Mouse (Mus musculus) v-Abl transformed pro-B cells (cell line): ENCODE measurements around the gene Mcur1.

ENCODE experiments used
- in situ Hi-C, 2 experiments: fragments of 400-800 bp; cut with MboI; formaldehyde crosslinking; loops; one replicate each; pipeline ENCODE4 v1.15.1; 2025; ENCODE audit not compliant: unreplicated experiment in 2 of 2

Gene Mcur1

DNA sequence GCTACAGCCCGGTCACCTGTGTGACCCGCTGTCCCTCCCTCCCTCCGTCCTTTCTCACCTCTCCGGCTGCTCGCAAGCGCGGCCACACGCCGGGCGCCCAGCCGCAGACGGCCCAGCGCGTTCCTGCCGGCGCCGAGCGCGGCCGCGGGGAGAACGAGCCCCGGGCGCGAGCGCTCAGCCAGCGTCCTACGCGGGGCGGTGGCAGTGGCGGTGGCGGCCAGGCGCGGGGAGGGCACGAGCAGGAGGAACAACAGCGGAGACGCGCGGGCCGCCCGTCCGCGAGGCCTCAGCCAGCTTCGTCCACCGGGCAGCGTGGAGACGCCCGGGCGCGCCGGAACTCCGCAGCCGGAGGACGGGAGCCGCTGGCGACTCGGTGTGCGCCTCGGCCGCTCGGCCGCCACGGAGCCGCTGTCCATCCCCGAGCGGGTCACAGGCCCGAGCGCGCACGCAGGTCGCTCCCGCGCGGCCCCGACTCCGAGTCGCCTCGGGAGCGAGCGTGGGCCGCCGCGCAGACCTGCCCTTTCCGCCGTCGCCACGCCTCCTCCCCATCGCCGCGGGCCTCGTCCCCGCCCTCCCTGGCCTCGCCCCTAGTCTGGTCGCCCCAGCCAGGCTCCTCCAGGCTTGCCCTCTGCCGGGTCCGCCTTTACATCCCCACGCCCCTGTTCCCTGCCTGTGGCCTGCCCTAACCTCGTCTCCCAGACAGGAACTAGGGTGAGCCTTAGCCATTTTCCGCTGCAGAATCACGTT is at the start of gene Mcur1:
Mcur1 (minus strand) TSS at position 481 of the 747 bp plus-strand sequence.
- in situ Hi-C loops = loop anchor here (5.0 to 25.0 kb wide), 3 partner anchors 198 to 385 kb away; partner anchors contain the start of genes Sirt5 (in 1 of the 2) and Tbc1d7 (in 1 of the 2)

DNA sequence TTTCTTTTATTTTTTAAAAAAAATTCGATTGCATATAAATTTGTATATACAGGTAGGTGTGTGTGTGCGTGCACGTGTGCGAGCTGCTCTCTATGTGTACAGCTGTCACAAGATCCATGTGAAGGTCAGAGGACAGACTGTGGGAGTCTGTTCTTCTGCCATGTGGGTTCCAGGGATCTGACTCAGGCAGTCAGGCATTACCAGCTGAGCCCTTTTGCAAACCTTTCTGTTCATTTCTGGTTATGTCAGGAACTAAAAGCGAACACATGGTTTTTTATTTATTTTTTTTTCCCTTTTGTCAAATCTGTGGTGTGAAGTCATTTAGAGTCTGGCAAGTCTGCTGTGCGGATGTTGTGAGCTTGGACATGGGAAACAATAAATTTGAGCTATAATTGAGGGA is 48.9 kb upstream of the Mcur1 start:
- in situ Hi-C loops = no loop called here

GRCm38 (mm10) chr13:43603042-43603441 is 43.1 kb upstream of the Mcur1 start:
- in situ Hi-C loops = no loop called here

- in situ Hi-C loops = no loop called here
These were observed 42.4 kb upstream of the Mcur1 start for GRCm38 (mm10) chr13:43602440-43602839.

DNA sequence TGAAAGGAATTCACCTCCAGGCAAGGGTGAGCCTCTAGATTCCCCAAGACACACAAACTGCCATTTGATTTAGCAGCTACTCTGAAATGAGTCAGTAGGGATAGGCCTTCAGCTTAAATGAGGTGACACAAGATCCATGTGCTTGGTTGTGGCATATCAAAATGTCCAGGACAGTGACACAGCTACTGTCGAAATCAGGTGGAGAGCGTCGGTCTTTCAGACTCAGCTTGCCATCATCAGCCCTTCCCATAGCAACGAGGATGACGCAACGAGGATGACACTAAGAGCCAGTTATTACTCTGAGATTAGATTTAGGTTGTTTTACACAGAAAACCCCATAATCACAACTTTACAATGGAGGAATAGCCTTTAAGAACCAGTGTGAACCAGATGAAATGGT is 41.0 kb upstream of the Mcur1 start:
- in situ Hi-C loops = no loop called here

GRCm38 (mm10) chr13:43595896-43596295 is 35.9 kb upstream of the Mcur1 start:
- in situ Hi-C loops = loop anchor here (10.0 to 25.0 kb wide), 5 partner anchors 129 to 1891 kb away; no protein-coding TSS in a partner anchor

DNA sequence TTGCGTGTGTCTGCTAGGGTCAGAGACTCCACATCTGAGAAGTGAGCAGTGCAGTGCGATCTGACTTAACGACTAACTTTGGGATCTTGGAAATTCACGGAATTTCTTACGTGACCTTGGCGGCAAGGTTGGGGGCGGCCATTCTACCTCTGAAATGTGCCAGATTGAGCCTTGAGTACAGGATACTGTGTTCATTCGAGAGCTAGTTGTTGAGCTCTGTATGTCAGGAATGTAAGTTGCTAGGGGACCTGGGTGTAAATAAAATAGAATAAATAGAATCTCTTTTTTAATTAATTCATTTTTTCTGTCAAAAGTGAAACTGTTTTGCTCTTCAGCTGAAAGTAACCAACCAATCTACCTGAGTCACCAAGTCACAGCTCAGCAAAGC is 32.7 kb upstream of the Mcur1 start:
- in situ Hi-C loops = loop anchor here (10.0 to 25.0 kb wide), 5 partner anchors 132 to 1895 kb away; no protein-coding TSS in a partner anchor

DNA sequence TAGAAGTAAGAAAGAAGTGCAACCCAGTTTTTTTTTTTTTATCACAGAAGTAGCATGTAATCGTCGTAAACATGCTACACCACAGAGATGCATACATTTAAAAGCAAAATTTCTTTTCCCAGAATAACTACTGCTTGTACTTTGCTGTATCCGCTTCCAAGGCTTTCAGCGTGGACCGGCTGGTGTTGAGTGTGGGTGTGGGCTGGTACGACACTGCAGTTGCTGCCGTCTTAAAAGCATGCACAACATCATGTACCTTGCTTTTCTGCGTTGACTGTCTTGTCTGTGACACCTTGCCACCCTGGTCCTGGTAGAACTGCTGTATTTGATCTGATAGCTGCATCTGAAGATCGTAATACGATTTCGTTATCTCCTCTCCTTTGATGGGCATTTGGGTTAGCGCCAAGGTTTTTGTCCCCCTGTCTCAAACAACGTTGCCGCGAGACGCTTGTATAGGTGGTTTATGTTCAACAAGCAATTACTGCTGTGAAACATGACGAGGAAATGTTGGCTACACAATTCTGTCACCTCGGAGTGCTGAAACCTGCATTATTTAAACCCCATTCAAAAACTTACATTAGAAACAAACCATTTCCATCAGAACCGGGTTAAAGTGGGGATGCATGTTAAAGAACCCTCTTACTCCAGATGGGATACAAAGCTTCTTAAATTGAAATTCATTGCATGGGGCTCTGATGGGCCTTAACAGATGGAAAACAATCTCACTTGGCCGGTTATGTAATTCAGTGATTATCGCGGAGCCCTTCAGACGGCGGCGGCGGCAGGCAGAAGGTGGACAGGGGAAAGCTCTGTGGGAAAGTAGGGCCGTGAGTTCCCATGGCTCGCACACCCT is 32.1 kb upstream of the Mcur1 start:
- in situ Hi-C loops = loop anchor here (10.0 to 25.0 kb wide), 5 partner anchors 133 to 1895 kb away; no protein-coding TSS in a partner anchor

- in situ Hi-C loops = loop anchor here (25.0 kb wide), 2 partner anchors 1399 to 1899 kb away; no protein-coding TSS in a partner anchor
These were observed 28.2 kb upstream of the Mcur1 start for GRCm38 (mm10) chr13:43587844-43588840.

GRCm38 (mm10) chr13:43586966-43587365 is 27.0 kb upstream of the Mcur1 start:
- in situ Hi-C loops = loop anchor here (25.0 kb wide), 2 partner anchors 1400 to 1900 kb away; no protein-coding TSS in a partner anchor

GRCm38 (mm10) chr13:43585335-43585734 is 25.3 kb upstream of the Mcur1 start:
- in situ Hi-C loops = loop anchor here (25.0 kb wide), 2 partner anchors 1402 to 1902 kb away; no protein-coding TSS in a partner anchor

DNA sequence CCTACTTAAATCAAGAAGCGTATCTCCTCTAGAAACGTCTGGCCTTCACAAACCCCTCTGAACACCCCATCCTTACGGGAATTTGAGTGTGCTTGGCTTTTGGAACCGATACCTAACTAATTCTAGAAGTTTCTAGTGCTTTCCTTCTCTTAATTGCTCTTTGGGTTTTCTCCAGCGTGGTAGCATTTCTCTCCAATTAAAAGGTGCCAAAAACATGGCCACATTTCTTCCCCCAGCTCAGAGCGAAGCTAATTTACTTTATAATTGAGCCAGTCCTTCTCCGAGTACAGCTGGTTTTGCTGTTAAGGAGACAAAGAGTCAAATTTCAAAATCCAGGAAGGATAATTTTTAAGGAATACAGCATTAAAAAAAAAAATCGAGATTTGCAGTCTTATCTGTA is 23.5 kb upstream of the Mcur1 start:
- in situ Hi-C loops = loop anchor here (25.0 kb wide), 2 partner anchors 1404 to 1904 kb away; no protein-coding TSS in a partner anchor

DNA sequence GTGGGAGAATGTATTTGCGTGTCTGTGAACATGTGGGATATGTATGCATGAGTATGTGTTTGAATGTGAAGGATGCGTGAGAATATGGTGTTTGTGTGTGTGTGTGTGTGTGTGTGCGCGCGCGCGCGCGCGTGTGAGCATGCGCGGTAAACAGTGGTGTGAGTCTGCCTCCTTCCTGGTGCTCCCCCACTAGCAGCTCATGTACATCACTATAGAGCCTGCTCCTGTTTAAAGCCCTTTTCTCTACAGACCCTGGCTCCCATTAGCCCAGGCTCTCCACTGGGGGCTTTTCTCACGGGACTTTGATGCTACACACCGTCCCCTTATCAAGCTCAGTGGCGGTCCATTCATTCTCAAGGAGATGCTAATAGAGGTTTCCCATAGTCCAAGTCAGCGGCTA is 23.0 kb upstream of the Mcur1 start:
- in situ Hi-C loops = loop anchor here (25.0 kb wide), 2 partner anchors 1404 to 1904 kb away; no protein-coding TSS in a partner anchor

DNA sequence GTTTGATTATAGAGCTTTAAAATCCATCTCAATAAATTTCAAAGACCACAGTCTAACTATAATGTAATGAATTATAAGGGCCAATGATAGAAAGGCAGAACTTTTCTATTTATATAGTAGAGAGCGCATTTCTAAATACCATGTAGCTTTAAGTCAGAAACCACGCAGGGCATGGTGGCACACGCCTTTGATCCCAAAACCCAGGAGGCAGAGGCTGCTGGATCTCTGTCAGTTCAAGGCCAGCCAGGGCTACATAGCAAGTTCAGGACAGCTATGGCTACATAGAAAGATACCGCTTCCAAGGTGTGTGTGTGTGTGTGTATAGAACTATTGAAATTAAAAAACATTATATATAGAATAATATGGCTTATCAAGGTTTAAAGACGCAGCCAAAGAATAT is 20.7 kb upstream of the Mcur1 start:
- in situ Hi-C loops = loop anchor here (25.0 kb wide), 2 partner anchors 1407 to 1907 kb away; no protein-coding TSS in a partner anchor

GRCm38 (mm10) chr13:43579740-43580139 is 19.7 kb upstream of the Mcur1 start:
- in situ Hi-C loops = loop anchor here (25.0 kb wide), 2 partner anchors 1408 to 1908 kb away; no protein-coding TSS in a partner anchor

DNA sequence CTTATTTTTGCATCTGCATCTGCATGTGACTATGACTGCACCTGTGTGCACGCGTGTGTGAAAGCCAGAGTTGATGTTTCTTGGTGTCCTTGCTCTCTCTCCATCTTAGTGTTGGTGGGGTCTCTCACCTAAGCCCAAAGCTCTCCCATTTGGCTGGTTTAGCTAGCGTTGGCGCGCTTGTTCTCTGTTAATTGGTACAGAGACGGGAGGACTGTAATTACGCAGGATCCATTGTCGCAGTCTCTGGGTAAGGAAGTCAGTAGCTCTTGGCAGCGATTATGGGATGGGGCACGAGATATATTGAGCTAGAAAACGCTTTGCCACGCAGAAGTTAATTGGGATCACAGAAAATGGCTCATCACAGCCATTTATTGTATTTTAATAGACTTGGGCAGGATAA is 17.8 kb upstream of the Mcur1 start:
- in situ Hi-C loops = loop anchor here (25.0 kb wide), 2 partner anchors 1410 to 1910 kb away; no protein-coding TSS in a partner anchor

- in situ Hi-C loops = loop anchor here (25.0 kb wide), 2 partner anchors 1410 to 1910 kb away; no protein-coding TSS in a partner anchor
These were observed 17.3 kb upstream of the Mcur1 start for GRCm38 (mm10) chr13:43577254-43577653.

DNA sequence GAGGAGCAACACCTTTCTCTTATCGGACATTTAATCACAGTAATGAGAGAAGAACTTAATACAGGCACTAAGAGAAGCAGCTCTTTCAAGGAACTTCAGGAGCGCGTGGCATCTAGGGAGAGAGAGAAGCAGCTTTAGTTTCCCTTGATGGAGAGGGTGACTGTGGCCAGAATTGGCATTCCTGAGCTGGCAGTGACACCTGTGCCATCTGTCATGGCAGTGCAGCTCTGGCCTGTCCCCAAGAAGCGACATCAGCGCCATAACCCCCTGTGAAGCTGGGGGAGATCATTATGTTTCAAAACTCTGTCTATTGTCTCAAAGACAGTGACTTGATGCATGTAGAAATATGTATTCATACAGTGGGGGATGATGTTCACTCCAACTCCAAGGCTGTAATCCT is 15.4 kb upstream of the Mcur1 start:
- in situ Hi-C loops = loop anchor here (25.0 kb wide), 2 partner anchors 1412 to 1912 kb away; no protein-coding TSS in a partner anchor

- in situ Hi-C loops = loop anchor here in 1 of 2 experiments (25.0 kb wide), 1 partner anchor 212 kb away; the partner anchor contains the start of gene Sirt5
These were observed 14.0 kb upstream of the Mcur1 start for GRCm38 (mm10) chr13:43573979-43574378.
